Mouse (Mus musculus) retina, postnatal 7 days (tissue): Measurements from ENCODE around the gene Ube2v1.

Experiments
- DNase-seq: peaks from one replicate; pipeline ENCODE4 v3.0.0-alpha.2; 2012; ENCODE audit warnings: low read depth, low spot score

Gene Ube2v1

GRCm38 (mm10) chr2:167631591-167632448, at the start of gene Ube2v1:
Gene Ube2v1, minus strand, starts transcription at chr2:167632095.
- DNase-seq = peak; percentile 98

GRCm38 (mm10) chr2:167680657-167681056, 48.8 kb upstream of the Ube2v1 start:
- DNase-seq = no peak

- DNase-seq = peak; percentile 66
These were observed 48.1 kb upstream of the Ube2v1 start for GRCm38 (mm10) chr2:167679902-167680430.

GRCm38 (mm10) chr2:167678600-167678999, 46.7 kb upstream of the Ube2v1 start:
- no peak for DNase-seq

DNA sequence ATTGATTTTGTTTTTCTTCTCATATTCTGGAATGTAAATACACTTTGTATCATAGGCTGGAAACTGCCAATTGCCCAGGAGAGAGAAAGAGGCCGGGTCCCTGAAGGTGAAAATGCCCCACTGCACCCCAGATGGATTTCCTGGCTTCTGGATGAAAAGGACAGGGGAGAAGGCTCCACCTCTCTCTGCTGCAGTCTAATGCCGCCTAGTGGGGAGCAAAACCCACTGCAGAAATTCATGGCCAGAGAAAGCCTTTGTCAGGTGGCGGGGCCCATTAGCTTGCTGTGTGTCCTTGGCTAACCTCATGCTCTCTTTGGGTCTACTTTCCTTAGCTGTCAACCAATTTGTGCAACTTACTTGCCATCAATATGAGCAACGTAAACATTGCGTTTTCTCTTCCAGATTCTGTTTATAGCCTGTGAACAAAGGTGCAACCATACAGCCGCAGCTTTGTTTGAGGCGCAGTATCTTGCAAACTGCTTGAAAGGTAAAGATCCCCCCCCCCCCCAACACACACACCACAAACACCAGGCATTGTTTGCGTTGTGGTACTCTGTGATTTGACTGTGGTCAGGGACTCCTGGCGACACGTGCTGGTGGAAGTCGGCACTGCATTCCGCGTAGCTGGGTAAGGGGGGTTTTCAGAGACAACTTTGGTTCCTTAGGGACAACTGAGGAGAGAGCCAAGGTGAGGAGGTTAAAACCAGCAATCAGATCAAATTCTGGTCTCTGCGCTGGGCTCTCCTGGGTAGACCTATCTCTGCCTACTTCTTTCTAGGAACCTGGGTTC, 43.4 kb upstream of the Ube2v1 start:
- no peak for DNase-seq

GRCm38 (mm10) chr2:167672212-167672685, 40.4 kb upstream of the Ube2v1 start:
- DNase-seq = no peak

DNA sequence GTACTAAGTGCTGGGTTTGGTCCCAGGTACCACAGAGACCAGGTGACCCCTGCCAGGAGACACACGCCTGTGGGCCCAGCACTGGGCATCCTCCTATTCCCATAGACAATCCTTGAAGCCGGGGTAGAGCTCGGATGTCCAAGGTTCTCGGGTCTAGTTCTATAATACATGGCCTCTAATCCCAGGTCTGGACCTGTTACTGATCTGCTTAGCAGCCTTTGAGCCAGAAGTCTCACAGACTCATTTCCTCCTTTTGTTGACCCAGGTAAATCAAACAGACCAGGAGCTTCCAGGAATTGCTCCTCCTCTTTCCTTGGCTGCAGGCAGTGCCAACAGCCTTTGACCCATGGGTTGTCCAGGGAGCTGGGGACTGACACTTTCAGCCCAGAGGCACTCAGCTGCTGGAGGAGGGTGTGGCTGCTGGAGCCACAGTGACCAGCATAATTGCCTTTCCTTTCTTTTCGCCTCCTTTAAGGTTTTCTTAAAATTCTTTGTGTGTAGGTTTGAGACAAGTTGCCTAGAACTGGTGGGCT, 39.3 kb upstream of the Ube2v1 start:
- DNase-seq = no peak

DNA sequence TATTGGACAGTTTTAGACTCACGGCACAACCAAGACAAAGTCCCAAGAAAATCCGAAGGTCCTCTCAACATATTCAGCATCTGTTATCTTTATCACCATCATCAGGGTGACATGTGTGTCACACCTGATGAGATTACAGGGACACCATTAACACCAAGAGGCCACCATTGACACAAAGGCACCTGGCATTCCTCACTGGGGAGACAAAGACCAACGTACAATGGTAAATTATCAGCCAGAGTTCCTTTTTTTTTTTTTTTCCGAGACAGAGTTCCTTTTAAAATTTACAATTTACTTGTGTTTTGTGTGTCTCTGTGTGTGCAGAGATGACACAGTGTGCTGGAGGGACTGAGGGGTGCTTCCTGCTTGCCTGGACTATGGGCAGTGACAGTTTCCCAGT, 37.5 kb upstream of the Ube2v1 start:
- no peak for DNase-seq

DNA sequence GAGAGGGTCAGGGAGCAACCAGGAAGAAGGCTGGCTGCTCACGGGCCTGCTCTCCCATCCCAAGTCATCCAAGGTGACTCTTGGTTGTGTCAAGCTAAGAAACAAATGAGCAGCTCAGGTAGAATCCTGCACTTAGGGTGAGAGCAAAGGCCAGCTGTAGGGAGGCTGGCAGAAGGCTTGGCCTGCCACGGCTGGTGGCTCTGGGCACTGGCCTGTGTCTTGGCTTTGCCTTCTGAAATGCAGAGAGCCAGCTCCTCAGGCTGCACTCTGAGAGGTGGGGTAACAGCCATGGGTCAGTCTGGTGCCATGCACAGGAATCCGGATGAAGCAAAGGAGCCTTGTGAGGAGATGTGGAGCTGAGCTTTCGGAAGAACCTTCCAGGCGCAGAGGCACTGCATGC, 36.5 kb upstream of the Ube2v1 start:
- DNase-seq = no peak

GRCm38 (mm10) chr2:167665972-167666713, 34.2 kb upstream of the Ube2v1 start:
- DNase-seq = no peak

- no peak for DNase-seq
These were observed 30.8 kb upstream of the Ube2v1 start for GRCm38 (mm10) chr2:167662713-167663112.

DNA sequence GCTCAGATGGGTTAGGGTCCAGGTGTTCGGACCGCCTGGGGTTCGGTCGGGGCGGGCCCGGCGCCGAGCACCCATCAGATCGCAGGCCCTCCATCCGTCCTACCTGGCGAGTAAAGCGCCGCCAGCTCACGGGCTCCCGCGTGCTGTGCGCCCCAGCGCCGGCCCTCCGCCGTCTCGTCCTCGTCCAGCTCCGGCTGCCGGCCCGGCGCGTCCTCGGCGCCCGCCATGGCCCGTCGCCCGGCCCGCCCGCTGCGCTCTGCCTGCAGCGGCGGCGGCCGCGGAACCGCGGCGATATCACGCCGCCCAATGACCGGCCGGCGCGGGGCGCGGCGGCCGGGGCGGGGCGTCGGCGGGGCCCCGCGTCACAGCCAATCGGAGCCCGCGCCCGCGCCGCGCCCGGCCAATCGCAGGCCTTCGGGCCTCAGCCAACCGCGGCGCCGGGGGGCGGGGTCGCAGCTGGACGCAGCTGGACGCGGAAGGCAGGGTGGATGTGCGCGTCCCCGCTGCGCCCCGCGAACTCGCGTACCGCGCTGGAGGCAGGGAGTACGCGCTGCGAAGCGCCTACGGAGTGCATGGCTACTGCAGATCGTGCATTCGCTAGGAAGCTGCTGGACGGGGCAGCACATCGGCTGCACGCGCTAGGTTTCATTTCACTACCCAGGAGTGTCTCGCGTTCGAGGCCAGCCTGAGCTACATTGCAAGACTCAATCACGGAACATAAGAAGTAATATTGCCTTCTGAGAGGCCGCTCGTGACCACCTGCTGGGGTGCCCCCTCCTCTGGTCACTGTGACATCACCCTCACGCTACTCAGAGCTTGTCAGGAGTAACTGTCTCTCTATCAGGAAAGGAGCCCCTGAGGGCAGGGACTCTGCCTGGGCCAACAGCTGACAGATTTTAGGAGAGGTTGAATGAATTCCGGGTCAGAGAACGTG, 29.6 kb upstream of the Ube2v1 start, which contains the start of gene Gm20431:
Gm20431 (minus strand) TSS at position 227 of the 934 bp plus-strand sequence.
- DNase-seq = peak; percentile 84

- DNase-seq = no peak
These were observed 28.7 kb upstream of the Ube2v1 start for GRCm38 (mm10) chr2:167660611-167660971.

DNA sequence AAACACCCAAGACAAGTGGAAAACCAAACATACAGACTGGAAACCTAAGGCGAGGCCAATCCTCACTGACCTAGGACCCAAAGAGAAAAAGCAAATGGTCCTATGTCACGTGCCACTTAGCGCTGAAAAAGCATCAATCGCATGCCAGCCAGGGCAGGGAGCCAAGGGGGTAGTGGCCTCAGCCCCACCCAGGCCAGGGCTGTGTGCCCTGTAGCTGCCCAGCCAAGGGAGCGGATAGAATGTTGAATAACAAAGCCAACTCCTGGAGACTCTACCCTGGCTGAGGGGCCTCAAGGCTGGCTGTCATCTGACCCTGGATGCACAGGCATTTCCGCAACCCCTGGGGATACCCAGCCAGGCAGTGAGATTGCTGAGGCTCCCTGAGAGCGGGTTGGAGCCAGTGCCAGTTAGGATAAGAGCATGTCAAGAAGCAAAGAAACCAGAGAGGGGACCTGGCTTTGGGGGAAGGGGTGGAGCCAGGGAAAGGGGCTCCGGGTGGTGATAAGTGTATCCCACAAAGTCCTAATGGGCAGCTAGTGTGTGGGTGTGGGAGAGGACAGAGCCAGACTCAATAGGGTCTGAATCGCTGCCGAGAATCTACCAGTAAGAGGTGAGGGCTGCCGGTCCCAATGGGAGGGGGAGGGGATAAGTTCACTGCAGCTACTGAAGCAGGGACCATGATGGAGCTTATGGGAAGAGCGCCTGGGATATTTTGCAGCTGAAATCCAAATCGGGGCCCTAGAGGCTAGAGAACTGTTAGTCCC, 28.1 kb upstream of the Ube2v1 start:
- DNase-seq = no peak

- DNase-seq = no peak
These were observed 27.4 kb upstream of the Ube2v1 start for GRCm38 (mm10) chr2:167659177-167659846.

DNA sequence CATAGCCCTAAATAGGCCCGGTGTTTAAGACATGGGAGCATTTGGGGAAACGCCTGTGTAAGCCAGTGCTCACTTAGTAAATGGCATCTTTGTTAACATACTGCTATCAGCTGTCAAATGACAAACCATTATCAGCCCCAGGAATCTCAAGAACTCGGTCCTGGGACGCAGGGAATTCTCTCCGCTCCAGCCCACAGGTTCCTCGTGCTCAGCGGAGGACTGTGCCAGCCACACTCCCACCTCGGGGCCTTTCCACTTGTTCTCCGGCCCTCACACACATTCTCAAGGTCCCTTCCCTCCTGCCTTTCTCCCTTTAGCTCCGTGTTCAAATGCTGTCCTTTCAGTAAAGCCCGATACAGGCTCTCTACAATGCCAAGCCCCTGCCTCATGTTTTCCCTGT, 26.8 kb upstream of the Ube2v1 start:
- no peak for DNase-seq

GRCm38 (mm10) chr2:167657973-167658372, 26.1 kb upstream of the Ube2v1 start:
- DNase-seq = no peak

DNA sequence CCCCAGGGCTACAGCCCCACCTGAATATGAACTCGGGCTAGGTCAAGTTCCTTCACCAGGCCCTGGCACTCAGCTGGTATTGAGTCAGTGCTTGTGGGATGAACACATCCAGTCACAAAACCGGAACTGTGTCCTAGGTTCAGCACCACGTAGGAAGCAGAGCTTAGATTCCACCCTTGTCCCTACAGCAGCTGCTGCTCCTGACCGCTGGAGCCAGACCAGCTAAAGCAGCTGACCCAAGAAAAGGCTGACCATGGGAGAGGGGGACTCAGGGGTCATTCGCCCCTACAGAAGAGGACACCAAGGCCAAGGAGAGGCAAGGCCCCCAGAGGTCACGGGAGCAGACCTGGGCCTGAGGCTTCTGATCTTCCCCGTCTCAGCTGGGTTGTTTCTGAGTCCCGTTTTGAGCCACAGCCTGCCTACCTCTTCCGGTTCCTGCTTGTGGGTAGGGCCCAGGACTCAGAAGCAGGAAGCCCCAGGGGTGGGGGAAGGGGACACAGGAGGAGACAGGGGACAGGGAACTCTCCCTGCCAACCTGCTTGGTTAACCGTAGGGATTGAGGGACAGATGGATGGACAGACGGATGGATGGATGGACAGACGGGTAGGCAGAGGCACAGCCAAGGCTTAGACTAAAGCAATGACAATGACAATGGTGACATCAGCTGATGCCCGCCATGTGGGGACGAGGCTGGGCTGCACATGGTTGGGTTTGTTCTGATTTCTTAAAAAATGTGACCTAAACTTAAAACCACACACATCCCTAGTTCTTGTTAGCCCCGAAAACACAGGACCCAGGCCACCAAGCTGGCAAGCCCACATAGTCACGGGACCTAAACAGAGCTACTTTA, 25.0 kb upstream of the Ube2v1 start:
- DNase-seq = no peak
